Mouse (Mus musculus) MEL-GATA-1-ER (cell line): ENCODE results near the gene Gm20937.
"Not testable (repeated sequence)": the region's sequence is repeated elsewhere in the genome, so short reads cannot be mapped to it uniquely, and the experiment has no call there.

Source experiments
- DNase-seq: peaks from one replicate; pipeline ENCODE4 v3.0.0-alpha.2; 2012; ENCODE audit warnings: low read depth; ENCODE audit errors: extremely low read depth

Gene Gm20937

DNA sequence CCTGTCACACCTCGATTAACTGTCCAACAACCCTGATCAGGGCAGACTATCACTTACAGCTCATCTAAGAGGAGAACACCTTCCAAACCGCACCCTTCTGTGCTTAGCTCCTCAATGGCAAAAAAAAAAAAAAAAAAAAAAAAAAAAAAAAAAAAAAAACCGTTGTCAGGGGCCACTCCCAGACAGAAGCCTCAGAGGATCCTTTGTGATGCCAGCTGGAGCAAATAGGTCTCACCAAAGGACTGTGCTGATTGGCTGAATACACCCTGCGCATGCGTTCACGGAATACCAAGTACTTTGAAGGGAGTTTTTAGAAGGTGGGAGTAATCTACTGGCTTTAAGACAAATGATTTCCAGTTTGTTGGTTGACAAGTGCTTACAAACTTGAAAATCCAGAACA, at the start of gene Gm20937:
Gene Gm20937 (minus strand): TSS at position 101 of the 400 bp plus-strand sequence.
- not testable (repeated sequence) for DNase-seq
